Mouse (Mus musculus) gastrocnemius, postnatal 4 days (tissue): ENCODE results near the gene Gm5105. TPM values are rescaled to one million over a fixed set of nuclear protein-coding genes. Genes with fewer than 3 reads are reported as not detected.

Source experiments
- DNase-seq, 2 experiments: peaks; one replicate each; pipeline ENCODE4 v3.0.0; 2021 to 2022; ENCODE audit warnings: low spot score in 2 of 2, mixed read lengths in 2 of 2
- total RNA-seq, 2 experiments: library from RNA; stranded (reverse); gene quantifications; 2 replicates each; pipeline ENCODE4 v1.2.3; 2021

Gene Gm5105
- total RNA-seq, 2 experiments from 2014 or later = 1.7 to 1.9 TPM

DNA sequence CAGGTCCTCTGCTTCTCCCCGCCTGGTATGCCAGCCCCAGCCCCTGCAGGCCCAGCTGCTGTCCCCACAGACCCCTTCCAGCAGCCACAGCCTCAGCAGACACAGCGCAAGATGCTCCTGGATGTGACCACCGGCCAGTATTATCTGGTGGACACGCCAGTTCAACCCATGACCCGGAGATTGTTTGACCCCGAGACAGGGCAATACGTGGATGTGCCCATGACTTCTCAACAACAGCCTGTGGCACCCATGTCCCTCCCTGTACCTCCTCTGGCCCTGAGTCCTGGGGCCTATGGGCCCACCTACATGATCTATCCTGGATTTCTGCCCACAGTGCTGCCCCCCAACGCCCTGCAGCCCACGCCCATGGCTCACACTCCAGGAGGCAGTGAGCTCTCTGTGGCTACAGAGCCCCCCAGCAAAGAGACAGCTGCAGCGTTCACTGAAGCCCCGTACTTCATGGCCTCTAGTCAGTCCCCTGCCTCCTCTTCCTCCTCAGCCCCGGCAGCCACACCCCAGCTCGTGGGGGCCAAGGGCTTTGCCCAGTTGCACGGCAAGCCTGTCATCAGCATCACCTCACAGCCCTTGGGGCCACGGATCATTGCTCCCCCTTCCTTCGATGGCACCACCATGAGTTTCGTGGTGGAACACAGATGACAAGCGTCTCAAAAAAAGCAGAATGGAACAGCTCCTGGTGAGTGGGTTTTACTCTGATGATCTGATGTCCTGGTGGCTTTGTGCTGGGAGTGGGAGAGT, 2.7 kb upstream of the Gm5105 start:
- DNase-seq = no peak

DNA sequence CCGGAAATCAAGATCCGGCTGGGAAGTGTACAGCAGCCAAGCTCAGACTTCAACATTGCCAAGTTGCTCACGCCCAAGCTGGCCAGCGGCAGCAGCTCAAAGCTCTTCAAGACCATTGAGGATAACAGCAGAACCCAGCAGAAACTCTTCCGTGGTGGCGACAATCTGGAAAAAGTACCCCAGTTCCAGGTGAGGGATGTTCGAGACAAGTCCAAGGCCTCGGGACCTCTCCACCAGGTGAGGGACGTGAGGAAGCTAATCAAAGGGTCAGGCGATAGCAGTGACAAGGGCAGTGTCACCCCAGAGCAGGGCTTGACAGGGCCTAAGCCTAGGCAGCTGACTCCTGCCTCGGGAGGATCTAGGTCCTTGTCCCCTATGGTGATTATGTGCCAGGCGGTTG, 915 bp upstream of the Gm5105 start:
- DNase-seq = no peak

DNA sequence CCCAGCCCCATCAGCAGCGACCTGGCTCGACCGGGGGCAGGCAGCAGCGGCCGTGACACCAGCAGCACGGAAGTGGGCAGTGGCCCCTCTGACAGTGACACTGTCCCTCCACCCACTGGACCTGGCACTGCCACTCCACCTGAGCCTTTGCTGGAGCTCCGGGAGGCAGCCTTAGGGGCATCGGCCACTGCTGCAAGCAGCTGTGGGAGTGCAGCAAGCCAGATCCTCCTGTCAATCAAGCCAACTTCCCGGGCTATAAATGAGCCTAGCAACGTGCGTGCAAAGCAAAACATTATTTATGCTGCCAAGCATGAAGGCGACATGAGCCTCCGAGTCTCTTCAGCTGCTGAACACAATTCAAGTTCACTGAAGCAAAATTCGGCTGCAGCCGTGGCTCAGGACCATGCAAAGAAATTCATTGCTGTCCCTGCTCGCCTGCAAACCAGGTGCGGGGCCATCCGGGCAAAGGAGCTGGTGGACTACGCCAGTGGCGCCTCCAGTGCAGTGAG, 786 bp downstream of the Gm5105 start:
- peak in 1 of 2 experiments; percentile 46 for DNase-seq

DNA sequence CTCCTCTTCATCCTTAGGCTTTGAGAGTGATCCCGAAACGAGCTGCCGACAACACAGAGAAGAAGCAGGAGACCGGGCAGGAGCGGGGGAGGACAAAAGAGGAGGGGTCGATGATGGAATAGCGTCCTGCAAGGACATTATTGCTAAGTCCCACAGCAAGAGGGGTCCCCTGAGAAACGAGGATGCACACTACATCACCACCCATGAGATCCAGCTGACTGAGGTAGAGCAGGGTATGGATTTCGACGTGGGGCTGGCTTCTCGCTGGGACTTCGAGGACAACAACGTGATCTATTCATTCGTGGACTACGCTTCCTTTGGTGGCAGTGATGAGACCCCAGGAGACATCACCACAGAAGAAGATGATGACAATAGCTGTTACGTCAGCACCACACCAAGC, 1.3 kb downstream of the Gm5105 start:
- no peak for DNase-seq

DNA sequence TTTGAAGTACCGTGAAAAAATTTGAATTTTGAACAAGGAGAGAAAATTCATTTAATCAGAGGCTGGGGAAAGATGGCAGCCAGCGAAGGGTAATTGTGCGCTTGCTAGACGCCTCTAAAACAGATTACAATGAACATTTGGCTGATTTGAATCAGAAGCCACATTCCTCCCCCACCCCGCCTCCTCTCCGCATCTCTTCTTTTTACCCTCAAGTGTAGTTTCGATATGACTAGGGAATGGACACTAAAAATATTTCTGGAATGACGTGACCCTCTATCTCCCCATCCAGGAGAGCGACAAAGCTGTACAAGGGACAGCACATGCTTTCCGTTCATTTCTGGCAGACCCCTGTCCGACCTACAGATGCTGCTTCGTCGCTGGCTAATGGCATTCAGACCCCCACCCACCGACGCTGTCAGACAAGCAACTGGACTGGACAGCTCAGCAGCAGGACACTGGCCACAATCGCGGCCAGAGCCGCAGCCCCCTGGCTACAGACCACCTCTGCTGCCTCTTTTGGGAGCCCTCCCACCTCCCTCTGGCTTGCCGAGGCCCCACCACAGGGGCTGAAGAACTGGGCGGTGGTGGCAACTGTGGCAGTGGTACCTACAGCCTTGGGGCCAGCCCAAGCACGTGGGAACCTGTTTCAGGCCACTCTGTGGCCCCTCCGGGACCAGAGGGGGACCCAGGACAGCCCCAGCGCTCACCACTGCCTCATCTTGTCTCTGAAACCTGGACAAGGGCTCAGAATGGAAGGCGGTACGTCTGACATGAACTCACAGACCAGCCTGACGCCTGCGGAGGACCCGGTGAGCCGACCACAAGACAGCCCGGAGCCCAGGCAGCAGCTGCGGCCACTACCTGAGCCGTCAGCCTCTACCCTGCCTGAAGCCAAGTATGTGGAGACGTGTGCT, 2.2 kb downstream of the Gm5105 start, which contains the start of gene 1110002E22Rik:
Gene 1110002E22Rik, plus strand, starts transcription at position 321 of the 914 bp plus-strand sequence.
- DNase-seq = no peak

DNA sequence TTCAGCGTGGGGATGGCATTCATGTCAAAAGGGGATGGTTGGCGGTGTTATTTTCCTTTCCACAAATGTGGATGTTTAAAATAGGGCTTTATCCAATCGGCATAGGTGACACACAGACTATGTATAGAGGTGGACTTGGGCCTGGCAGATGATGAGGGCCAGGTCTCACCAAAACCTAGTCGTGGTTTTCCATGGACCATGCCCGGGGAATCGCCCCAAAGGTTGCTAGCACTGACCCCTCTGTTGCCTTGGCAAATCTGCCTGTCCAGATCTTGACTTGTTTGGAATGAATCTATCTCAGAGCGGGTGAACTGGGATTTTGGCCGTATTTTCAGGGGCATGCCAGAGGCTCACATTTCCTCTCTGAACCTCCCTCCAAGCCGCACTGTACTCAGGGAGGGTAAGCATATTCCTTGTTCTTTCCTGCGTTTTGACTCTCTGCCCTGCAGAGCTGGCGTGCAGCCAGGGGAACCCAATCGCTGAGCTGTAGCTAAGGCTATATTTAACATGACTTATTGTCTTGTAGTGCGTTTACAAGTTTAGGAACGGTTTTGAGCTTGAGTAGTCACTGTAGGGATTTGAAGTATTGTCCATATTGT, 3.4 kb downstream of the Gm5105 start:
- DNase-seq = peak; percentile 54 to 80

DNA sequence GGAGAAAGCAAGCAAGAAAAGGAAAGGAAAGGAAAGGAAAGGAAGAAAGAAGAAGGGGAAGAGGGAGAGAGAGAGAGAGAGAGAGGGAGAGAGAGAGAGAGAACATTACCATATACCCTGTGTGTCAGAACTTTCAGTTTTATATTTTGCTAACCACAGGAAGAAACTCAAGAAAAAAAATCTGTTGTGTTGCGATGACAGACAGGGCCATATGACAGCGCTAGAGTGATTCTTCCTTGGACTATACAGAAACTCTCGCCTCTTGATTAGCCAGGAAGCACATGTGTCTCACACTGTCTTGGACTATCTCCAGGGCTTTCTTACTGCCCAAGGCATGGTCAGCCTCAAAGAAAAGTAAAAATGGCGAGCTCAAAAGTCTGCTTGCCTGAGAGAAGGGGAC, 4.5 kb downstream of the Gm5105 start:
- no peak for DNase-seq

DNA sequence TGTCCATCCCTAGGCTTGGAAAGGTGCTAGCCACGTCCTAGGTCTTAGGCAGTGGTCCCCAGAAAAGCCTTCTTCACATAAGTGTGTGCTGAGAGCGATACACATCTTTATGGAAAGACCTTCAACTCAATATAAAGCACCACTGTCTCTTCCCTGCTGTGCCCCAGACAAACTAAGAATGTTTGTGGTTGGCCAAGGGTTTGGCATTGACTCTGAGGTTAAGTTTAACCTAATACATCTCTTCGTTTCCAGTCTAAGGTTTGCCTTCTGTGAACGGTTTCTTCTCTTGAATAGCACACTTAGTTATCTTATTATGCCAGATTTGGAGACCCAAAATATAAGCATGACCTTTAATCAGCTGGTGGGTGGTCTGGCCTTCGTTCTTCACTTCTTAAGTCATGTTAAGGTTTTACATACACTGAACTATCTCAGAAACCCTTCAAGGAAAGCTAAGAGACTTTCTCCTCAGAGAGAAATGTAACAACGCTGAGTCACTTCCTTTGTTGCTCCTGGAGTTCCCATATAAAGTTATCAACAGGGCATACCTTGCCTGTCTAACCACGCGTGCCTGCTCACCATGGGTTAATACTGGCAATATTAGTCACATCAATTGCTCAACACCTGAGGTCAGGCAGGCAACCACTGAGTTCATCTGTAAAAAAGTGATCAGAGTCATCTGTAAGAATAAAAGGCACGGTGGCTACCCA, 5.8 kb downstream of the Gm5105 start:
- no peak for DNase-seq

DNA sequence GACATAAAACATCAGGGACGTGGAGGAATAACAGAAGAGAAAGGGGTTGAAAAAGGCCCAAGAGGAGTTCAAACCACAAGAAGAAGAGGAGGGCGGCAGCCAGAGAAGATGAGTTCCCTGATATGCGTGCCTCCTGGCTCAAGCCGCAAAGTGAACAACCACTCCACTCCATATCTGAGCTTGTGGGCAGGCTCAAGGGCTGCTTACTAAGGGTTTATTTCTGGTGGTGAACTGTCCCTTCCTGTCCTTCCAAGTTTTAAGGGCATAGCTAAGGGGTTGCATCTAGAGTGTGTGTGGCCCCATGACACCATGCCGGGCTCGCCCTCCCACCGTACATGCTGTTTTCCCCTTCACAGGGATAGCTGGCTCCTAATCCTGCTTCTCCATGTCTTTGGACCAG, 6.8 kb downstream of the Gm5105 start:
- no peak for DNase-seq

DNA sequence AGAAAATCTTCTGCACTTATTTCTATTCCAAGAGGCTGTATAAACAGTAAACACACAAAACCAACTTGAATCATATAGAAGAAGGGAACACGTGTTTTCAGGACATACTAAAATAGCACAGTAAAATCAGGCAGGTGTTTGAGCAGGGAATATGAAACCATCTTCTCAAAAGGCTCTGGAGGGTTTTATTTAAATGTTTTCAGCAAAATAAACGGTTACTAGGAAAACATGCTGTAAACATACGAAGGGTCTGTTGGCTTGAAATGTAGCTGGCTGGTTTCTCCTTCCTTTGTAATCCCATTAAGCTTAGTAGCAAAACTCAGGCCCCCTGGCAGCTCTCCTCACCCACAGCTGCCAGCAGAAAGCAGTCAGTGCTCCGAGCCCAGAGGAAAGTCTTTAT, 9.0 kb downstream of the Gm5105 start:
- no peak for DNase-seq

DNA sequence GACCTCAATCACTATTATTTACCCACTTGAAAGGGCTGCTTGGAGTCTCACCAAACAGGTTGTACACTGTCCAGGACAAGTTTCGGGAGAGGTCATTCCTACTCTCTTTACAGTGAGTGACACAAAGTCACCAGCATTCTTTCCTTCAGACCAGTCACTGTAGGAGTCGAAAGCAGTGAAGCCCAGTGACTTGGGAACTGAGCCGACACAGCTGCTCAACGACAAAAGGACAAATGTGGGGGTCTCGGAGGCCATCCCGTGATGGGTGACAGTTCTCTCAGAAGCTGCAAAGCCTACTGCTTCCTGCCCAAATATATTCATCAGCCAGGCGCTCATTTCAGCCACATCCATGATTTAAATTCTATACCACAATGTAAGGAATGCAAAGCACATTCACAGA, 10.2 kb downstream of the Gm5105 start:
- DNase-seq = no peak

DNA sequence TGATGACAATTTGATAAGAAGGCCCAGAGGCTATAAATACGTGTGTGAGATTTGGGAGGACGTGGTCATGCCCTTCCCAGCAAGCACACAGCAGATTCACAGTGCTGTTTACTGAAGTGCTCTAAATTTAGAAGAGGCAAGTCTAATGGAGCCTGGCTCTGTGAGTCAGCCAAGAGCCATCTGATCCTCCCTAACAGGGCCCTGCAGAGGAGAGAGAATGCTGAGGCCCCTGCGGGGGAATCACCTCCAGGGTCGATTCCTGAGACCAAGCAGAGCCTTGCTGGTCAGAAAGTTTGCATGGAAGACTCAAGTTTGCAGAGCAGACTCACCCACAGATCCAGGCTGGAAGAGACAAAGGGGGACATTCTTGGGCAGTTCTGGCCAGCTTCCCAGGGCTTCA, 13.2 kb downstream of the Gm5105 start:
- DNase-seq = no peak

DNA sequence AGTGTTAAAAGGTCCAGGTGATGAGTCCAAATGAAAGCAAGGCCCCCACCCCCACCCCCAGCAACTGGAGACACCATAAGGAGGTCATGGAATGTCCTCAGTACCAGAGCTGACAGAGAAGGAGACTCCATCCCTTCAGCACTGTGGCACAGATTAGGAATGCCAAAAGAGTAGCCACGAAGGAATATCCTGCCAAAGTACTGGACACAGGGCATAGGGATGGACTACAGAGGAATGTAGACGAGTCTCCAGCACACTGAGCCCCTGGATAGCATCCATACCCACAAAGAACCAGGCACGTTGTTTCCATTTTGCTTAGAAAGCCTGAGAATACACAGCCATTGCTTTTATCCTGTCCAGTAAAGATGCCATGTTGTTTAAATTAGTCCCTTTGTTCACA, 15.8 kb downstream of the Gm5105 start:
- DNase-seq = no peak

DNA sequence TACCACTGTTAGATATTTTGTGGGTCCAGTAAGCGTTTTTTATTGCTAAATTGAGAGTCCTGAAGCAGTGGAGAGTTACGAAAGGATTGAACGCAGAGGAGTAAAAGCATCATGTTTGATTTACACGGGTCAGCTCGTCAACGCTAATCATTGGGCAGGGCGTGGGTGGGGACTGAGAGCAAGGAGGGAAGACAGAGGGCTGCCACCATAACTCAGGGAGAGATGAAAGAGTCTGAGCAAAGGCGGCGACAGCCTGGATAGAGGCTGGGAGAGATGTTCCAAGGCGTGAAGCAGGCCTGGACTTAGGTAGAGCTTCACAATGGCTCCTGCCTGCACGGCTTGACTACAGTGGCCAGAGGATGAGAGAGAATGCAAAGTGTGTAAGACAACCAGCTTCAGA, 16.4 kb downstream of the Gm5105 start:
- no peak for DNase-seq

DNA sequence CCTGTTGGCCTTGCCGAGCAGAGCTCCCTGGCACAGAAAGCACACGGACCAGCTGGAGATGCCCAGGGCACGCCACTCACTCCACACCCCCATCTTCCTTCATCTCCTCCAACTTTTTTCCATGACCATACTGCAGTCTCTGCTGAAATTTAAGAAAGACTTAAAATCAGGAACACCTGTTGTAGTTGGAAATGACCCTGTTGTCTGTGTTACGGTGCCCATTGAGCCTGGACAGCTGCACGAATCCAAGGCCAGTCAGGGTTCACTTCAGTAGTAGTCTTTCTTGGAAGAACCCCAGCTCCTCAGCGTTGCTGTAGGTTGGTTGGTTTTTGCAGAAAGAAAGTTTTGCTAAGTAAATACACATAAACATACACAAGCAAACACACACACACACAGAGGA, 17.6 kb downstream of the Gm5105 start:
- no peak for DNase-seq

DNA sequence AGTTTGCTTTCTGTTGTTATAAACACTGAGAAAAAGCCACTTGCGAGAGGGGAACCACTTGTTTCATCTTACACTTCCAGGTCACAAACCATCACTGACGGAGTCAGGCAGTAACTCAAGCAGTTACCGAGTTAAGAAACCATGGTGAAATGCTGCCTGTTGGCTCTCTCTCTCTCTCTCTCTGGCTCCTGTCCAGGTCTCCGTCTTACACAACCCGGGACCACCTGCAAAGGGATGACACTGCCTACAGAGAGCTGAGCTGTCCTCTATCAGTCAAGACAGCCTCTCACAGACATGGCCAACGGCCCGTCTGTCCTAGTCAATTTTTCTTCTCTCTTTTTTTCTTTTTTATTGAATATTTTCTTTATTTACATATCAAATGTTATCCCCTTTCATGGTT, 23.9 kb downstream of the Gm5105 start:
- DNase-seq = no peak

DNA sequence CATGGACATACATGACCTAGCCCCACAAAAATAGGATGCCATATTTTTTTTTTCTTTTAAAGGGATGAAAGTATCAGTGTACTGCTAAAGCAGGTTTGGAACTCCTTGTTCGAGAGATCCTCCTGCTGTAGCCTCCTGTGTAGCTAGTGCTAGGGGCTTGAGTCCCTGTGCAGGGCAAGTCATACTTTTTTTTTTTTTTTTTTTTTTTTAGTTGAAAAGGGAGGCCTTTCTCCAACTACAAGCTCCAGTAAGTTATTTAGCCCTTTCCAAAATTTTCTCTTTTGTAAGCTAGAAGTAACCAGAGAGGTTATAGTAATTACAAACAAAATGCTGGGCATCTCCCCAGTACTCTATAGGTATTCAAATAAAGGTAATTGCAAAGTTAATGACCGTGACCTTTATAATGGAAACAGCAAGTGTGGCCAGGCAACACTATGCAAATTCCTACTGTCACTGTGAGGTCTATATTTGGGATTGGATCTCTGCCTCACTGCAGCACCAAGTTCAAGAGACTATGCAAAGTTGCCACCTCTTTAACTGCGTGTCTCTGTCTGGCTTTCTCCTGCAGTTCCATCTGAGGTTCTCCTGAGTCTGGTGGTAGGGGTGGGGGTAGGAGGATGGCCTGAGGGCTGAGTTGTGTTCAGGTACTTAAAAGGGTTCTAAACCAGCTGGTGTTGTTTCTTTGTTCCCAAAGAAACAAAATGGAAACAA, 25.4 kb downstream of the Gm5105 start:
- no peak for DNase-seq

DNA sequence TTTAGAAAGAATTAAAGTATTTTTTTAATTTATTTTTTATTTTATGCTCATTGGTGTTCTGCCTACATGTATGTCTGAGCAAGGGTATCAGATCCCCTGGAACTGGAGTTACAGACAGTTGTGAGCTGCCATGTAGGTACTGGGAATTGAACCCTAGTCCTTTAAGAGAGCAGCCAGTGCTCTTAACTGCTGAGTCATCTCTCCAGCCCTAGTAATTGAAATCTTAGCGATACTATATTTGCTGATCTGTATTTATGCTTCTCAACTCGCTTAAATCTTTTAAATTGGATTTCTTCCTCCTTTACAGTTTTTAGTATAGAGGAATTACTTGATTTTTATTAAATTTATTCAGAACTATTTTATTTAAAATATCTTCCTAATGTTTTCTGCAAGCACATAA, 26.2 kb downstream of the Gm5105 start:
- no peak for DNase-seq

DNA sequence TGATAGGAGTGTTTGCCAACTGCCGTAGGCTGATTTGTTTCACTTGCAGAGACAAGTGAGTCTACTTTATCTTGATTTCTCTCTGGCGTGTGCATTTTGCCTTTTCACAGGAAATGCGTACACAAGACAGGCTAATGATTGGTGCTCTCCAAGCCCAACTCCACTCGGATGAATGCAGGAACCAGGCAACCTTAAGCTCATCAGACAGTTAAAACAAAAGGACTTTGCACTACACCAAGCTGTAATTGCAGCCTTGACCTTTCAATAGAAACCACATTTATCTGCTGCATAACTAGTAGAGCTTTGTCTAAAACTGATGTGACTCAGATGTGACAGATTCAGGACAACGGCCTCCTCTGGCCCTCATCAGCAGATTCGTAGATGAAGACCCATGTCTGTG, 33.2 kb downstream of the Gm5105 start:
- DNase-seq = no peak

DNA sequence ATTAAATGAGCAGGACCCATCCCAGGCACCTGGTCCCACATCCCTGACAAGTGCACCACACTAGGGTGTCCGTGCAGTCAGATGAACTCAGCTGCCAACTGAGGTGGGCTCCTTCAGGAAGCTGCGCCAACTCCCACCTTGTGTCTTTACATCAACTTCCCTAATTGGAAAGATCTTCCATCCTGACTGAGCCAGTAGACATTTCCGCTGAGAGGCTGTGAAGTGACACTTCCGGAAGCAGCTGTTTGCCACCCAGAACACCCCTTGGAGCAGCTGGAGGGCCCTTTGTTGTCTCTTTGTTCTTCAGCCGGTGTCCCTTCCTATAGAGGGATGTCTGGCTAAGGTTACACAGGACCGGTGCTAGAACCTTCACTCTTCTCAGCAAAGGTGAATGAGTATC, 36.6 kb downstream of the Gm5105 start:
- no peak for DNase-seq

DNA sequence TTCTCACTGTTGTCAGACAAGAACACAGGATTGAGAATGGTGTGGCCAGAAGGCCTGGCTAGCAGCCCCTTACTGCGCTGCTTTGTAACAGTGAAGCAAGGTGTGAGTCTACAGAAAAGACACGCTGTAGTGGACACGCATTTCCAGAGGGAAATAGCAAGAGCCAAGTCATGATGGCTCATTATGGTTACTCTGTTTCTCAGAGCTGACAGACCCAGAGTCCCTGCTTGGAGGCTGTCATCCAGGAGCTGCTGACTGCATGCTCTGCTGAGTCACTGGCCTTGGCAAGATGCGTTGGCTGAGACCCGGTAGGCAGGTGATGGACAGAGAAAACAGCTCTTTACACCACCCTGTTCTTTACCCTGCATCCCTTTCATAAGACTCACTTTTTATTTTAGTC, 37.8 kb downstream of the Gm5105 start:
- DNase-seq = no peak
